Mouse (Mus musculus): ENCODE results near the gene Rexo2. TPM values are rescaled to one million over a fixed set of nuclear protein-coding genes. Genes with fewer than 3 reads are reported as not detected.
"Not testable (repeated sequence)": the region's sequence is repeated elsewhere in the genome, so short reads cannot be mapped to it uniquely, and the experiment has no call there.

Rexo2 gene
- polyA plus RNA-seq, 1 experiment from 2014 or later: 91.1 TPM

- Histone ChIP-seq H3K9me3 (no peaks in the 10 kb centered on the region), H3K4me2 (peak overlapping the region; percentile 84), H3K36me3 (peaks cover 21% of the 10 kb centered on the region), H3K27ac (peak overlapping the region; percentile 97), H3K9ac (peak overlapping the region; percentile 94), H3K27me3 (no peaks in the 10 kb centered on the region), H3K4me3 (peak overlapping the region; percentile 84), H3K4me1 (replicated peaks) (peaks cover 19% of the 10 kb centered on the region)
- peak; percentile 85 for ATAC-seq (ENCODE audit: low FRiP score)
- WGBS: 2% methylated on average over 34 of the region's 34 CpGs
Measured at GRCm38 (mm10) chr9:48495548-48495932, 15.1 kb upstream of the Rexo2 start.

GRCm38 (mm10) chr9:48494817-48495547 is 14.6 kb upstream of the Rexo2 start, which contains the start of the genes Rbm7 and Gm5617:
Rbm7 (minus strand) TSS chr9:48495299.
Gm5617 (plus strand) TSS chr9:48495442.
- Histone ChIP-seq H3K9me3 (no peaks in the 10 kb centered on the region), H3K4me1 (replicated peaks) (peaks cover 19% of the 10 kb centered on the region), H3K9ac (peak within 1 kb of the TSS; percentile 94), H3K36me3 (peaks cover 26% of the 10 kb centered on the region), H3K4me3 (peak within 1 kb of the TSS; percentile 84), H3K27me3 (no peaks in the 10 kb centered on the region), H3K27ac (peak within 1 kb of the TSS; percentile 97), H3K4me2 (peak within 1 kb of the TSS; percentile 84)
- under 1% methylated on average over 72 of the region's 72 CpGs for WGBS
- ATAC-seq (ENCODE audit: low FRiP score): peak; percentile 99

GRCm38 (mm10) chr9:48481214-48482134 is 1.1 kb upstream of the Rexo2 start:
- Histone ChIP-seq H3K4me1 (replicated peaks) (peaks cover 13% of the 10 kb centered on the region), H3K36me3 (peaks cover 6% of the 10 kb centered on the region), H3K4me2 (peak overlapping the region; percentile 93), H3K27ac (no peak overlapping the region), H3K27me3 (peaks cover 8% of the 10 kb centered on the region; the same call in 1 of the 2 replicates), H3K4me3 (peak overlapping the region; percentile 86), H3K9me3 (no peaks in the 10 kb centered on the region), H3K9ac (peak overlapping the region; percentile 36; the same call in 1 of the 2 replicates)
- WGBS: 41% methylated on average over 20 of the region's 20 CpGs
- ATAC-seq (ENCODE audit: low FRiP score): no peak

GRCm38 (mm10) chr9:48479838-48480410 is 499 bp downstream of the Rexo2 start:
- Histone ChIP-seq H3K9ac (peak overlapping the region; percentile 85), H3K36me3 (peaks cover 12% of the 10 kb centered on the region), H3K4me1 (replicated peaks) (peaks cover 13% of the 10 kb centered on the region), H3K27me3 (peaks cover 8% of the 10 kb centered on the region; the same call in 1 of the 2 replicates), H3K27ac (no peak overlapping the region), H3K4me3 (peak overlapping the region; percentile 86), H3K9me3 (no peaks in the 10 kb centered on the region), H3K4me2 (peak overlapping the region; percentile 93)
- ATAC-seq (ENCODE audit: low FRiP score): peak; percentile 73; the same call in 1 of the 2 replicates
- WGBS: 8% methylated on average over 25 of the region's 25 CpGs

GRCm38 (mm10) chr9:48478808-48479207 is 1.6 kb downstream of the Rexo2 start:
- Histone ChIP-seq H3K9ac (no peak overlapping the region), H3K4me1 (replicated peaks) (peaks cover 13% of the 10 kb centered on the region), H3K4me3 (no peak overlapping the region), H3K27ac (no peak overlapping the region), H3K9me3 (no peaks in the 10 kb centered on the region), H3K27me3 (peaks cover 8% of the 10 kb centered on the region; the same call in 1 of the 2 replicates), H3K4me2 (no peak overlapping the region), H3K36me3 (peaks cover 19% of the 10 kb centered on the region)
- WGBS: 95% methylated on average over 4 of the region's 4 CpGs
- ATAC-seq (ENCODE audit: low FRiP score): no peak

- no peak overlapping the region for H3K4me2 ChIP-seq
- H3K27ac ChIP-seq: no peak overlapping the region
- peaks cover 13% of the 10 kb centered on the region for H3K4me1 ChIP-seq (replicated peaks)
- H3K36me3 ChIP-seq: peaks cover 23% of the 10 kb centered on the region
- H3K9me3 ChIP-seq: no peaks in the 10 kb centered on the region
- H3K27me3 ChIP-seq: peaks cover 4% of the 10 kb centered on the region; the same call in 1 of the 2 replicates
- no peak overlapping the region for H3K4me3 ChIP-seq
- no peak overlapping the region for H3K9ac ChIP-seq
- 92% methylated on average over 10 of the region's 10 CpGs for WGBS
- no peak for ATAC-seq (ENCODE audit: low FRiP score)
Measured at GRCm38 (mm10) chr9:48476236-48477165, 3.9 kb downstream of the Rexo2 start.

- Histone ChIP-seq H3K27me3 (no peaks in the 10 kb centered on the region), H3K36me3 (peaks cover 32% of the 10 kb centered on the region), H3K4me1 (replicated peaks) (peaks cover under 1% of the 10 kb centered on the region), H3K4me2 (no peak overlapping the region), H3K4me3 (no peak overlapping the region), H3K27ac (no peak overlapping the region), H3K9me3 (no peaks in the 10 kb centered on the region), H3K9ac (no peak overlapping the region)
- WGBS: 95% methylated on average over 9 of the region's 9 CpGs
- no peak for ATAC-seq (ENCODE audit: low FRiP score)
Measured at GRCm38 (mm10) chr9:48474367-48474766, 6.1 kb downstream of the Rexo2 start.

- WGBS: 95% methylated on average over 12 of the region's 12 CpGs
- Histone ChIP-seq H3K4me3 (no peak overlapping the region), H3K9me3 (no peaks in the 10 kb centered on the region), H3K27ac (no peak overlapping the region), H3K4me2 (no peak overlapping the region), H3K36me3 (peaks cover 32% of the 10 kb centered on the region), H3K4me1 (replicated peaks) (no peaks in the 10 kb centered on the region), H3K9ac (no peak overlapping the region), H3K27me3 (no peaks in the 10 kb centered on the region)
- no peak for ATAC-seq (ENCODE audit: low FRiP score)
Measured at GRCm38 (mm10) chr9:48473131-48473530, 7.3 kb downstream of the Rexo2 start.

GRCm38 (mm10) chr9:48472441-48473025 is 7.9 kb downstream of the Rexo2 start:
- H3K27ac ChIP-seq: no peak overlapping the region
- no peak overlapping the region for H3K4me2 ChIP-seq
- WGBS: 87% methylated on average over 15 of the region's 15 CpGs
- ATAC-seq (ENCODE audit: low FRiP score): no peak
- H3K4me1 ChIP-seq (replicated peaks): no peaks in the 10 kb centered on the region
- no peaks in the 10 kb centered on the region for H3K9me3 ChIP-seq
- H3K4me3 ChIP-seq: no peak overlapping the region
- H3K36me3 ChIP-seq: peaks cover 34% of the 10 kb centered on the region
- no peaks in the 10 kb centered on the region for H3K27me3 ChIP-seq
- H3K9ac ChIP-seq: no peak overlapping the region

- H3K4me2 ChIP-seq; H3K4me3 ChIP-seq; H3K4me1 ChIP-seq (replicated peaks); H3K9me3 ChIP-seq; H3K9ac ChIP-seq; H3K27ac ChIP-seq; H3K27me3 ChIP-seq; ATAC-seq (ENCODE audit: low FRiP score): not testable (repeated sequence)
- H3K36me3 ChIP-seq: peaks cover 20% of the 10 kb centered on the region; the same call in 1 of the 2 replicates
- WGBS: over 99% methylated on average over 5 of the region's 5 CpGs
Measured at GRCm38 (mm10) chr9:48467471-48467870, 13.0 kb downstream of the Rexo2 start.

- 66% methylated on average over 3 of the region's 3 CpGs for WGBS
- H3K9me3 ChIP-seq: no peaks in the 10 kb centered on the region
- H3K27ac ChIP-seq: no peak overlapping the region
- no peak overlapping the region for H3K4me2 ChIP-seq
- H3K4me3 ChIP-seq: no peak overlapping the region
- no peak overlapping the region for H3K9ac ChIP-seq
- H3K4me1 ChIP-seq (replicated peaks): no peaks in the 10 kb centered on the region
- peaks cover 18% of the 10 kb centered on the region; the same call in 1 of the 2 replicates for H3K36me3 ChIP-seq
- no peak for ATAC-seq (ENCODE audit: low FRiP score)
- H3K27me3 ChIP-seq: no peaks in the 10 kb centered on the region
Measured at GRCm38 (mm10) chr9:48466804-48467203, 13.6 kb downstream of the Rexo2 start.
